Mouse (Mus musculus): ENCODE data around the gene Dph3.
"Not testable (repeated sequence)": the region's sequence is repeated elsewhere in the genome, so short reads cannot be mapped to it uniquely, and the experiment has no call there.

DNA sequence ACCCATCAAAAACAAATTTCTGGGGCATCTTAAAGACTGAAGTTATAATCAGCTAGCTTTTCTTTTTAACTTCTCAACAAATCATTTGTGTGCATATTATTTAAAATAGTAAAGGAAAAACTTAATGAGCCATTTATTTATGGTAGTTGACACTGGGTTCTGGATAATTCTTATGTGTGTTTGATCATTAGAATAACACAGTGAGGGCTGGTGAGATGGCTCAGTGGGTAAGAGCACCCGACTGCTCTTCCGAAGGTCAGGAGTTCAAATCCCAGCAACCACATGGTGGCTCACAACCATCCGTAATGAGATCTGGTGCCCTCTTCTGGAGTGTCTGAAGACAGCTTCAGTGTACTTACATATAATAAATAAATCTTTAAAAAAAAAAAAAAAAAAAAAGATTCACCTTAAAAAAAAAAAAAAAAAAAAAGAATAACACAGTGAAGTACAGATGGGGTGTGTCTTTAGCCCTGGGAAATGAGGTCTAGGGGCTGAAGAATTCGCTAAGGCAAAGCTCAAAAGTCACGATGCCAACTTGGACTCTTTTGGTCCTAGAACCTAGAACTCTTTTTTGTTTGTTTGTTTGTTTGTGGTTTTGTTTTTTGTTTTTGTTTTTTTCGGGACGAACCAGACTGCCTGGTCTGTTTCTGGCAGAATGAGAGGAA, 2.2 kb upstream of the Dph3 start:
- not testable (repeated sequence) for TF ChIP-seq POLR2A (IDR thresholded peaks at IDR 0.05; ENCODE audit: borderline replicate concordance, extremely low read depth, insufficient read depth, insufficient read length, poor library complexity, severe bottlenecking); CTCF (IDR thresholded peaks at IDR 0.05; ENCODE audit: borderline replicate concordance, extremely low read depth, insufficient read depth, insufficient read length)

Measured in brain, embryonic 14.5 days (tissue).